Mouse (Mus musculus): ENCODE data around the gene Rer1.

Gene Rer1

DNA sequence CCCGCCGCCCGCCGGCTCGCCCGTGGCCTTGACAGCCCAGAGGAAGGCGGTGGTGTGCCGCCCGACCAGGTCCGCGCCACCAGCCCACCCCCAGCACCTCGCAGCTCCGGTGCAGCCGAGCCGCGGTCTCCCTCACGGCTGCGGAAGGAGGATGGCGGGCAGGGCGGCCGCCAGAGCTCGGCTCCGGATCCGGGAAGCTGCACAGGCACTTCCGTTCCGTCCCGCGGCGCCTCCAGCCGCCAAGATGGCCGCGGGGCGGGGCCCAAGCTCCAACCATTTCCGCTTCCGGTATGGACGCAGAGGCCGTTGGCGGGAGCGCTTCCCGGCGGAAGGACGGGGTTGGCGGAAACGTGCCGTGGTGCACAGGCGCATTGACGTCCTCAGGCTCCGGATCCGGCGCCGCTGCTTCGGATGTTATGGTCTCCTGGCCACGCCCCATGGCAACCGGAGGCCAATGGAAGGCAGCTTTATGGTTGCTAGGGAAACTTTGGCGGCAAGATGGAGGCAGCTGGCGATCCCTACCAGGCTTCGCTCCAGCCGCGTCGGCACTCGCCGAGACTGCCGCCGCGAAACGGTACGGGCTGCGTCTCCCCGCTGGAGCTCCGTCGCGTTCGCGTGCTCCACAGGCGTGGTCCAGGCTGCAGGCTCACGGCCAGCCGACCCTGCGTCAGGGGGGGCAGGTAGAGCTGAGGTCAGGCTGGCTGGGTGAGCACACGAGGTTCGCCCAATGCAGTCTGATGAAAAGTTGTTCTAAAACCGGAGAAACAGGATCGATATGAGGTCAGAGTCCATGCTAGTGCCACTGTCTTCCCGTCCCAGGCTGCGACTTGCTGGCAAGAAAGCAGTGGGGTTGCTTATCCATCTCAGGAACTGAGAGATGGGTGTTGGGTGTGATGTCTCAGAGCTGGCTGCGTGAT is at the start of gene Rer1, which contains the start of gene Morn1:
Rer1 (minus strand) TSS at position 275 of the 917 bp plus-strand sequence.
Morn1 (plus strand) TSS at position 470 of the 917 bp plus-strand sequence.
- peak; percentile 99 for DNase-seq

DNA sequence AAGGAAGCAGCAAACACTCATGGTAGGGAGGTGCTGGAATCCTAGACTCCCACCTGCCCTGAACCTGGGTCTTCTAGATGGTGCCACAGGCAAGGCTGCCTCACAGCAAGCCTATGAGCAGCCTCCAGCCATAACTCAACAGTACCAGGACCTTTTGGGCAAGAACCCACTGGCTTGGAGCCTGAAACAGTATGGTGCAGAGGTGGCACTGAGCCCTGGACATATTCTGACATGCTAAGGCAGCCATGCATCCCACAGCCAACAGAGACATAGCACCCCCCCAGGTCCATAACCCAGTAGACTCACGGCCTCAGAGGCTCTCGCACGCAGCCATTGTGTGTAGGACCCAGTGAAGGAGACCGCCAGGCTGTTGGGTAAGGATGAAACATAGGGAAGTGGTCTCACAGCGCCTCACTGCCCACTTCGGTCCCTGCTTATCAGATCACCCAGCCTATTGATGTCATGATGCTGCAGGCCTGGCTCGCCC is 48.5 kb upstream of the Rer1 start:
- no peak for DNase-seq

DNA sequence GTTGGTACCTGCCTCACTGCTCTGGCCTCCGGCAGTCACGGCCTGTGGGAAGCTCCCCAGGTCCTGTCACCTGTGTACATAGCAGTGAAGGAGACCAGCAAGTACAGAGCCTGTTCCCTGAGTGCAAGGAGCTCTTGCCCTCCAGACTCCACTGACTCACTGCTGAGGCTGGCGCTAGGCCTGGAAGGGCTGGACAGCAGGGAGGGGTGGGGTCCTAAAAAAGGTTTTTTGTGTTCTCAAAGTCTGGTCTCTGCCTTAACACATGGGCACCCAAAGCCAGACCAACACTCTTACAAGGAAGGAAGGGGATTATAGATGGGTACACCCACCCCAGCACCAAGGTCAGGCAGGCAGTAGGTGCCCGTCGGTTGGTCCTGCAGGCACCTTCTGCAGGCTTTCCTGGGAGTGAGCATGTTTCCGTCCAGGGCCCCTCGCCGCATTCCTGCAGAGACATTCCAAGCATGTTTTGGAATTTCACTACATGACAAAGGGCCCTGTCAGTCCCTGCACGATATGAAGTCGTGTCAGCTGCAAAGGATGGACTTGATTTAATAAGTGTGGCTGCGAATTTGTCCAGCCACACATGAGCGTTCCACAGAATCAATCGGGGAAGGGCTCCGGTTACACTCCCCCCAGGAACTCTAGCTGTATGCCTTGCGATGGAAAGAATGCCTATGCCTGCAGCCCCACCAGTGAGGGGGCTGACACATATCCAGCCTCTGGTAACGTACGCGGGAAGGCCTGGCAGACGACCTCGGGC is 47.7 kb upstream of the Rer1 start:
- DNase-seq, result no peak

DNA sequence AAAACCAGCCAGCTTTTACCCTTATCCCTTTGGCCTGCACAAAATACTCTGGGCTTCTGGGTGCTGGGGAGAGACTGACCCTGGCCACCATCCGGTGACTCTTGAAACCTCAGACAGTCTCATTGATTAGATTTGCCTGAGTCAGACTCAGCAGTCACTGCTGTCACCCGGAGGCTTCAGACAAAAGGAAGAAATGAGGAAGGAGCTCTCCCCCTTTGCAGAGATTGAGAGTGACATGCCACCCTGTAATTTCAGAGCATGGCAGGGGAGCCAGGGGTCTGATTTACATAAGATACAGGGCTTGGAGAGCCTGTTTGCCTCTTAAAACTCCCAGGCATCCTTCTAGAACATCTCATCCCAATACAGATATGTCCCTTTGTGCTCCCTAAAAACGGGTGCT is 47.0 kb upstream of the Rer1 start:
- no peak for DNase-seq

DNA sequence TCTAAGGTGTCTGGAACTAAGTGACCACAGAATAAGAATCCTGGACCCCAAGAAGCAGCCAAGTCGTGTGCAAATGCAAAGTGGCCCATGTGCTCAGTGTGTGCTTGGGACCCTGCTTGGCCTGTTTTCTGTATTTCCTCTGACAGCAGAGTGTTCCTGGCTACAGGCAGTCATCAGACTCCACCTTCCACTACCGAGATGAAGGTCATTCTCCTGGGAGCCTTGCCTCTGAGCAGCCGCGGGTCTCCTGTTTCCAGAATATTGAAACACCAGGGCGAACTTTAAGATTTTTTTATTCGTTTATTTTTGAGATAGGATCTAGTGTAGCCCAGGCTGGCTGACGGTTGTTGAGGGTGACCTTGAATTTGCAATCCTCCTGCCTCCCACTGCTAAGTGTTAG is 44.4 kb upstream of the Rer1 start:
- DNase-seq, result no peak

DNA sequence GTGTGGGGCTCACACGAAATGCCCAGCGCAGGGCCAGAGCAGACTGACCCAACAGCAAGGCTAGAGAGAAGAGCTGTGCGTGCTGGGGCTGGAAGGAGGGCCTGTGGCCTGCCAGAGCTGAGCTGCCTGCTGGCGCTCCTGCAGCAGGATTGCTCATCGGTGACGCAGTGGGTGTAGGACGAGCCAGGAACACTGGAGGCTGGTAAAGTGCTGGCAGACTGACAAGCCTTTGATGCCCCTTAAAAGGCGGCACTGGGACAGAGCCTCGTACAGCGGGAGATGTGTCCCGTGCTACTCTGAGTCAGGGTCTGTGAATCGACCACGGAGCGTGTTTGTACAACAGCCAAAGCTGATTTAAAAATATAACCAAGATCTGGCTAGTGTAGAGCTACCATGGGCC is 43.8 kb upstream of the Rer1 start:
- no peak for DNase-seq

DNA sequence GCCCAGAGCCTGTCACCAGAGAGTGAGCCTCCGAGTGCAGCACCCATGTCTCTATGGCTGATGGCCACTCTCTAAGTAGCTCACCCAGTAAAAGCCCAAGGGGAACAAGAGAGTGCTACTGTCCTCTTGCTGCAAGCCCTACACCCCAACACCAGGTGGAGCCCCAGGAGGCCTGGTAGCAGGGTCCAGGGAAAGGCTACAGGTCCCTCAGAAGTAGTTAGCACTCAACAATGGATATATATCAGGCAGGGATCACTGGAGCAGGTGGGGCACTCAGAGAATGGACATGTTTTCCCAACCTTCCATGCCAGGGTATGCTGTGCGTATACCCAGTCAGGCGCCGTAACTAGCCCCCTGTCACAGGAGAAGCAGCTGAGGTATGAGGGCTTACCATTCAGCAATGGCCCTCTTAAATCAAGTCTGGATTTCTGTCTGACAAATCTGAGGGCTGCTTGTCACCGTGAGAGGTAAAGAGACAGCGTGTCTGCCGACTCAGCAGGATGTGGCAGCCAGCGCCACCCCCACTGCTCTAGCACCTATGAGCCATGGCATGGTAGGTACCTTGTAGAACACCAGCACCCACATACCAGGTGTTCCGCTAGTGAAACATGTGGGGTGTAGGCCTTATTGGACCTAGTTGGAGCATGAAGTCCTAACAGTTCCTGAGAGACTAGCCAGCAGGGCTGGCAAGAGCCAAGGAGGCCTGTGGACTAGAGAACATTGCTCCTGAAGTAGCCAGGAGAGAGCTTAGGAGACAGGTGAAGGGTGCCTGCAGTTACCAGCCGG is 43.1 kb upstream of the Rer1 start:
- no peak for DNase-seq

DNA sequence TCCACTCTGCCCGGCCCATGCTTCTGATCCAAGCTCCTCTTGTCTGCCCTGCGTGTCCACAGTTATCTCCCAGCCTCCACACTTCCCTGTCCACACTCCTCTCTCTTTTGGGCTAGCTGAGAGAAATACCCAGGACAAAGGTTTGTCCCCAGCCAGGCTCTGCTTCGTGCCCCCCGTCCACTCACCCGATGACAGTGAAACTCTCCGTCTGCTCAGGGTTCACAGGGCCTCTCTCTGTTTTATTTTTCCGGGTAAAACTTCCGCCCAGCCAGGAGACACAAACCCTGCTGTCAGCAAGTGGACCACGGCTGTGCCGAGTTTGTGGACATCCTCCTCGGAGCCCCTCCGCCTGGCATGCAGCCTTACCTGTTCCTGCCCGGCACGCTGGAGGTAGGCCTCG is 42.2 kb upstream of the Rer1 start:
- no peak for DNase-seq

DNA sequence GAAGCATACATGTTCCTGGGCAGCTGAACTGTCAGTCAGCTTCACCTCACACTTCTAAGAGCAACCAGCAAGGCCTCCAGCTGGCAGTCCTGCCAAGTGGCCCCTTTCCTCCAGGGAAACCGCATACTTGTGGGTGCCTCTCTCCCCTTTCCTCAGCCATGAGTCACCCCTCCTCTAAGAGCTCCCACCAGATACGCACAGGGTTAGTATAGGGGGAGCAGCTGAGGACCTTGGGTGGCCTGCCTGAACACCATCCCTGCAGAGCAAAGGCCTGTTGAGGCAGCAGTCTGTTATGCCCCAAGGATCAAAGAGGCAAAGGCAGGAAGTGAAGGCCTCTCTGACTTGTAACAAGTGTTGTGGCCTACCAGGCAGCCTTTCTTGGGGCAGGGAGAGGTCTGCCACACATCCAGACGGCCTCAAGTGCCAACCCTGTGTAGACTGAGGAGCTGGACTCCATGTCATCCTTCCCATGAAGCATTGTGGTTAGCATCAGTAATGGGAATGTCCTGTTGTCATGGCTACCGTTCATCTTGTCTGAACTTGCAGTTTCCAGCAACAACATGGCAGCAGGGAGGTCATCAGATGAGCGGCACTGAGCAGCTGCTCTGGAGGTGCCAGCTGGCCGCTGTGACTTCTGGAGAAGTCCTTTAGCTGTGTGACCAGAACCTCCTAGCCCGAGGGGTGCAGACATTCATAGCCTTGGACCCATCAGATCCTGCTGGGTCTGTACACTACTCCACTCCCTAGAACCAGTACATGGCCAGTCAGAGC is 40.6 kb upstream of the Rer1 start:
- DNase-seq, result no peak

DNA sequence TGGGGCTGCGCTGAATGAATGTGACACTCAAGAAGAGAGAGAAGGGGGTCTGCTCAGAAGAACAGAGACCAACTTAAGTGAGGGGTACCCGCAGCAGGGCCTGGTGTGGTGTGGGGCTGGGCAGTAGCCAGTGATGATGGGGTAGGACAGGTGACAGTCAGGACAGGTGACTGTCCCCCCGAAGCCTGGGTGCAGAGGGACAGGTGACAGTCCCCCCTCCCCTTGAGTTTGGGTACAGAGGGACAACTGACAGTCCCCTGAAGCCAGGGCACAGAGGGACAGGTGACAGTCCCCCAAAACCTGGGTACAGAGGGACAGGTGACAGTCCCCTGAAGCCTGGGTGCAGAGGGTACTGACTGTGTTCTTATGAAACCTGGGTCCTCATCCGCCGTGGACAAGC is 40.0 kb upstream of the Rer1 start:
- no peak for DNase-seq

DNA sequence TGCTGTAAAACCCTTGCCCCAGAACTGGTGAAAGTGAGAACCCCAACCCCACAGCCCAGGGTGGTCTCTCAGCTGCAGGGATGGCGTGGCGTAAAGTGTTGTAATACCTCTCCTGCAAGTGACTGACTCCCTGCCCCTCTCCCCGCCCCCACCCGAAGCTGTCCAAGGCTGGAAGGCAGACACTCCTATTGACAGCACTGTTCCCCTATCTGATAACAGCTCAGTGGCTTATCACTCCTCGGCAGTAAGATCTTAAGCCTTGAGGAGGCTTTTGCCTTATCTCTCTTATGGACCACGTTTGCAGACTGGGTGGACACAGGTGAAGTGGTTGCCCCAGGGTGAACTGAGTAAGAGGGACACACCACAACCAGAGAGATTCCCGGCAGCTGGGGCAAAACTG is 39.1 kb upstream of the Rer1 start:
- no peak for DNase-seq

DNA sequence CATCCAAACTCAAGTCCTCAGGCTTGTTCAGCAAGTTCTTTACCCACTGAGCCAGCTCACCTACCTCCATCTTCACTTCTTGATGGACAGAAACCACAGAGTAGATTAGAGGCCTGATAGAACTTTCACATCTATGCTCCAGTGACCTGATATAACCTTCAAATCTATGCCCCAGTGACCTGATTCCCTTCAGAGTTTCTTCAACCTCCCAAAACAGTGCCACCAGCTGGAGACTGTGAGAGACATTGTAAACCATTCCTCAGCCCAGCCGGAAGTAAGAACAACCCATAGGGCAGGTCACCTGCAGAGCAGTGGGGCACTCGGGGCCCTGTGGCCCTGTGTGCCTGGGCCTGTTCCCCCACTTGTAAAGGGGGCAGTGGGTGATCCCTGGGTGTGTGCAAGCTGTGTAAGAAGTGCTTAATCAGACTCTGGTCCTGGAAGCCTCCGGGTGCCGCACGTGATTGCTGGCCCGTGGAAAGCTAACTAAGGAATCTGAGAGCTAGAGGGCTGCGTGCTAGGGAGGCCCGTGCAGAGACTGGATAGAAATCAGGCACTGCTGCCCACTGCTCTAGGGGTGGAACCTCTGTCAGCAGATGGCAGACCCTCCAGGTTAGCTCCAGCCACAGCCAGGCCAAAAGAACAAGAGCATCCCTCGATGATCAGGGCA is 37.8 kb upstream of the Rer1 start:
- DNase-seq, result no peak

DNA sequence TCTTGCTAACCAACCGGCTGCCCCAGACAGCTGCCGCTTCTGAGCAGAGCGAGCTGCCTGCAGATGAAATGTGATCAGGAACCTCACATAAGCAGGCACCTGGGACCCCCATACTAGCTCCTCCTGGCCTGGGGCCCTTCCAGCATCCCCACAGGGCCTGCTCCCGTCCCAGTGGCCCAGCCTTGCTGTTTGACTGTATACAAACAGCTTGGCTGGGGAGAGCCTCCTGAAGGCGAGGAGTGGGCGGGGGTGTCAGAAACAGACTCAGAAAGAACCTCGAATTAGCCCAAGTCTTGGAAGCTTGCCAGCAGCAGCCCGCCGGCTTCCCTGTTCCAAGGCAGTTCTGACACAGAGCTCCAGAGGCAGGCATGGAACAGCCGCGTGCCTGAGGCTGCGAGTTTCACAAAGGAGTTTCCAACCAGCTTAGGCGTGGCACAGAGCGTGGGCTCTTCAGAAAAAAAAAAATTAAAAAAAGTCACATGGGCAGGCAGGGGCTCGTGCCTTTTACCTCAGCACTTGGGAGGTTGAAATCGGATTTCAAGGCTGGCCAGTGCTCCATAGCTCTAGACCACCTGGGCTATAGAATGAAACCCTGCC is 36.4 kb upstream of the Rer1 start:
- DNase-seq, result no peak

DNA sequence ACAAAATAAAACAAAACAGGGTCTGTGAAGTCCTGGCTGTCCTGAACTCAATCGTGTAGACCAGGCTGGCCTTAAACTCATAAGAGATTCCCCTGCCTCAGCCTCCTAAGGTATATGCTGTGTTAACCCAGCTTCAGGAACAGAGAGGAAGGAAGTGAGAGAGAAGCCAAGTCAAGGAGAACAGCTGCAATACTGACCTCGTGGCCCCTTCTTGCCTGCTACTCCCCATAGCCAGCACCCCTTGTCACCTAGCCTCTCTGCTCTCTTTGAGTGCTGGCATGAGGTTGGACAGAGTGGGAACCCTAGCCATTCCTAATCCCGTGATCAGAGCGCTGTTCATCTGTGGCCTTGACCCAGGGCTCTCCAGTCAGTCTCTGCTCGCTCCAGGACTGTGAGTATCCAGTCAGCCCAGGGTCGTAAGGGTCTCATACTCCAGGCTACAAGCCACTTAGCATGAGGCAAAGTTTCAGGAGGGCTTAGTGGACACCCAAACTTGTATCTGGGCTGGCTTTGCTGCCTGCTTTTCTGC is 35.8 kb upstream of the Rer1 start:
- no peak for DNase-seq

DNA sequence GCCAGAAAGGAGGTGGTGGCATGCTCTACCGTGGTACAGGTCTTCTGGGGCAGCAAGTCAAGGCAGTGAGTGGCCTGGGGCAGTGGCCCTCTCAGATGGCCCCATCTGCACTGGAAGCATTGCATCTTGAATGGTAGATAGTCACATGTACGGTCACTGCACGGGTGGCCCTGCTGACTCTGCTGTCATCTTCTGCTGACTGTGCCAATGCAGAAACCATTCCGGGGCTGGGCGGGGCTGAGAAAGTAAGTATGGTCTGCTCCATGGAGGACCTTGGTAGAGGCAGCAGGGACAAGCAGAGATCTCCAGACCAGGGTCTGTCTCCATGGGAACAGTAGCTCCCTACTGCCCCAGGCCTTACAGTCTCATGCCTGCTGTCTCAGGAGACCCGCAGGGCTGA is 35.0 kb upstream of the Rer1 start:
- no peak for DNase-seq

DNA sequence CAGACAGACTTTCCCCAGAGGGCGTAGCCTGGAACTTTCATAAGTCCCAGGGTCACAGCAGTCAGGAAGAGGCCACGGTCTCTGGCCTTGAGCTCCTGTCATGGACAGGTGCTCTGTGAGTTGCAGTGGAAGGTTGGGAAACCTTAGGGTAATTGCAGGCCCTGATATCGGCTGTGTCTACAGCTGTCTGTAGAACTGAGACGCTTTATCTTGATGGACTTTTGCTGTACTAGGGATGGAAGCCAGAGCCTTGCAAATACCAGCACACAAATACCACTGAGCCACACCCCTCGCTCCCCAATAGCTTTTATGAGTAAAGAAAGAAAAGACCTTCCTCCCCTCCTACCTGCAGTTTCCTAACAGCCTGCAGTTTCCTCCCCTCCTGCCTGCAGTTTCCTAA is 34.4 kb upstream of the Rer1 start:
- DNase-seq, result no peak

DNA sequence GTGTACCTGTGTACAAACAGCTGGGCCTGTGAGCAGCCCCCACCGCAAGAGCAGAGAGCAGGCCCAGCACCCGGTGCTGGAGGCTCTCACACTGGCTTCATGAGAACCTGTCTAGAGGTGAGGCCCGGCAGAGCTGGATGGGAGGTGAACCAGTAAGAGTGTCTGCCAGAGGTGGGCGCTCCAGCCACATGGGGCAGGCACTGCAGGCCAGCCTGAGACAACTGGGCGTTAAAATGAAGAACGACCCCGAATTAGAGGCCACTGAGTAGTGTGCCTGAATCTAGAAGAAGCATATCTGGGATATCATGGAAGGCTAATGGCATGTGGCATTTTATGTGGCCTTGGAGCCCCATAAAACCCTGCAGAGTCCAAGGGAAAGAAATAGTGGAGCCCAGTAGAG is 33.9 kb upstream of the Rer1 start:
- DNase-seq, result no peak

DNA sequence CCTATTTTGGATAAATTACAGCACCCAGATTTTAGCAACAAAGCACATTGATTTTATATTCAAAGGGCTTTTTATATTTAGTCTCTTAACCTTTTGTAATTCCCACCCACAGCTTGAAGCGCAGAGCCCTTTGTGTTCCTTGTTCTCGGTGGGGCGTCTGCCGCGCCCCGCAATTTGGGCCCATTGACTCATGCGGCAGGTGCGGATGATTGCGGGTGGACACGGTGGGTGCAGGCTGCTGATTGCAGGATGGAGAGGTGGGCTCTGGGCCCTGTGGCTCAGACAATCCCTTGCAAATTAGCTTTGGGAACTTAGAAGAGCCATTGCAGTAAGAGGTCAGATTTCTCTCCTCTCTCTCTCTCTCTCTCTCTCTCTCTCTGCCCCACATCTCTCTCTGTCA is 32.1 kb upstream of the Rer1 start:
- no peak for DNase-seq

DNA sequence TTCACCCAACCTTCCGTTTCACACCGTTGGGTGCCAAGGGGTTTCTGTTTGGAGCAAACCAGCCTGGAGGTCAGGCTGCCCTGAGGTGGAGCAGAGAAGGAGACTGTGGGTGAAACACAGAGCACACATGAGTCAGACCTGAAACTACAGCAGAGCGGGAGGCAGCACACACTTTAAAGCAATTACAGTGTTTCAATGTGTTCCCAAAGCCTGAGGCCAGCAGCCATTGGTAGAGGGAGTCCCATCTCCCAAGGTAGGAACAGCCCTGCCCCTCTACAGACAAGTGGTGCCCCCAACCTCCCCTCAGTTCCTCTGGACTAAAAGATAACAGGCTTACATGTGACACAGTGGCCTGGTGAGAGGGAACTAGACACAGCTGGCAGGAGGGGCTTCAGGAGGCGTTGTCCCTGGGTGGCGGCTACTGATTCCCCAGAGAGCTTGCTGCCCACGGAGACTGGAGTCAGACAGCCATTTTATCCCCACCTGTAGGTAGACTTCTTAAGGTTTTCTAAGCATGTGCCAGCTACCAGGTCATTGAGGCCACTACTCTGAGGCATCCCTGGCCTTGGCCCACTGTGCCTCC is 31.3 kb upstream of the Rer1 start:
- no peak for DNase-seq

DNA sequence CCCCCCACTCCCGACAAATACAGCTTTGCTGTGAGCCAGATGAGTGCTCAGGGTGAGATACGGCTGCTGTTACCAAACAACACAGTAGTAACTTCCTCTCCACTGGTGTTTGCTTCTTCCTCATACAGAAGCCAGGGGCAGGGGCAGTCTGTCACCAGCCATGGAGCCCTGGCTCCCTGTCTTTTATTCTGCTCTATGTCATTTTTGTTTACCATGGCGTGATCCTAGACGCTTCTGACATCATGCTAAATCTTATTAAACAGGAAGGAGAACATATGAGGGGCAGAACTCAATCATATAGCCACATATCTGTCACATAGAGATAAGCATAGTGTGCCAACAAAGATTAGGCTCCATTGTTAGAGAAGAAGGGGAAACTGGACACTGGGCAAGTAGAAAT is 30.4 kb upstream of the Rer1 start:
- no peak for DNase-seq
